22 mouse cellular contexts compared by ENCODE assay signal in genomic region chr11:52523191-52523590, GRCm38 (mm10).
DNase-seq lines count a peak whose midpoint lies in the region; ATAC-seq and TF ChIP-seq lines count a peak whose summit lies in the region.
"Had no signal": no experiment of that assay in that cellular context is flagged by ENCODE, and none has a peak within 500 bp of the region (broad histone marks: within the 10 kb centered on the region; RNA-seq: fewer than 3 reads in every experiment).

No protein-coding gene starts in this region.

- H3K27ac ChIP-seq in forebrain, postnatal 0 days (ENCODE audit: low read depth, low read length): 0 out of 2 replicates have a peak overlapping the region, but pooled peaks have one; percentile 29
- H3K27ac ChIP-seq in forebrain, embryonic 13.5 days: no peak overlapping the region
- H3K27ac ChIP-seq in left cerebral cortex, adult 2 months: peak overlapping the region; percentile 37; the same call in 1 of the 2 replicates
- H3K27ac ChIP-seq: embryonic facial prominence, embryonic 12.5 days; embryonic facial prominence, embryonic 15.5 days; heart, embryonic 13.5 days; hindbrain, embryonic 12.5 days; hindbrain, embryonic 15.5 days had no signal

- no peak overlapping the region for H3K4me2 ChIP-seq in forebrain, postnatal 0 days (ENCODE audit: low read depth)
- H3K4me2 ChIP-seq in forebrain, embryonic 13.5 days: no peak overlapping the region
- H3K4me2 ChIP-seq: embryonic facial prominence, embryonic 12.5 days; embryonic facial prominence, embryonic 15.5 days; heart, embryonic 13.5 days; hindbrain, embryonic 12.5 days; hindbrain, embryonic 15.5 days had no signal

- no peak overlapping the region for H3K9ac ChIP-seq in forebrain, postnatal 0 days
- H3K9ac ChIP-seq in forebrain, embryonic 13.5 days: no peak overlapping the region
- H3K9ac ChIP-seq: embryonic facial prominence, embryonic 12.5 days; embryonic facial prominence, embryonic 15.5 days; heart, embryonic 13.5 days; hindbrain, embryonic 12.5 days; hindbrain, embryonic 15.5 days had no signal

- DNase-seq in forebrain, postnatal 0 days: no peak
- DNase-seq in left cerebral cortex, adult 2 months (ENCODE audit: extremely low spot score in 1 of 2, low spot score in 2 of 2): no peak
- DNase-seq in left cerebral cortex, adult 8-10 months (ENCODE audit: low spot score in 2 of 2): no peak
- DNase-seq in 416B (ENCODE audit: low read depth): peak; percentile 40
- DNase-seq in right cerebral cortex, adult 18-20 months: no peak
- DNase-seq: adrenal gland, adult 8-10 months; adrenal gland, postnatal 25 days; cerebellum, adult 11-12 months; cerebellum, adult 8-10 months; cerebellum, postnatal 36 days; gastrocnemius, postnatal 25 days; heart, adult 18-20 months; heart, postnatal 14 days had no signal

- no peak for ATAC-seq in forebrain, postnatal 0 days
- no peak for ATAC-seq in forebrain, embryonic 13.5 days
- ATAC-seq in common myeloid progenitor, adult 5-6 weeks (replicated peaks; ENCODE audit: low read depth, poor library complexity, severe bottlenecking): peak; percentile 69
- ATAC-seq: activated CD4-positive, CD25-positive, alpha-beta regulatory T cell, adult 4 months; CD4-positive, CD25-positive, alpha-beta regulatory T cell, adult 4 months had no signal

- intact Hi-C loops in left cerebral cortex, adult 2 months (cut with DNase I): loop anchor here (2.0 kb wide), 2 partner anchors 126 to 242 kb away; partner anchors contain the start of gene Fstl4

- no peaks in the 10 kb centered on the region for H3K36me3 ChIP-seq in forebrain, postnatal 0 days (ENCODE audit: insufficient read depth)
- H3K36me3 ChIP-seq in forebrain, embryonic 13.5 days (ENCODE audit: poor library complexity, severe bottlenecking): no peaks in the 10 kb centered on the region
- H3K36me3 ChIP-seq: embryonic facial prominence, embryonic 12.5 days; embryonic facial prominence, embryonic 15.5 days; heart, embryonic 13.5 days; hindbrain, embryonic 12.5 days; hindbrain, embryonic 15.5 days had no signal

- H3K4me1 ChIP-seq in forebrain, postnatal 0 days (ENCODE audit: insufficient read depth): peaks cover 3% of the 10 kb centered on the region; the same call in 1 of the 2 replicates
- peaks cover 15% of the 10 kb centered on the region; the same call in 1 of the 2 replicates for H3K4me1 ChIP-seq in forebrain, embryonic 13.5 days
- H3K4me1 ChIP-seq: embryonic facial prominence, embryonic 12.5 days; embryonic facial prominence, embryonic 15.5 days; hindbrain, embryonic 15.5 days had no signal

- H3K27me3 ChIP-seq in forebrain, postnatal 0 days (ENCODE audit: insufficient read depth, low read length): no peaks in the 10 kb centered on the region
- no peaks in the 10 kb centered on the region for H3K27me3 ChIP-seq in forebrain, embryonic 13.5 days
- H3K27me3 ChIP-seq: embryonic facial prominence, embryonic 12.5 days; embryonic facial prominence, embryonic 15.5 days; heart, embryonic 13.5 days; hindbrain, embryonic 12.5 days; hindbrain, embryonic 15.5 days had no signal

- 83% methylated on average over 4 of the region's 4 CpGs for WGBS in forebrain, postnatal 0 days
- 82% methylated on average over 4 of the region's 4 CpGs for WGBS in forebrain, embryonic 13.5 days

- no peak for TF ChIP-seq CTCF in forebrain, postnatal 0 days (IDR thresholded peaks at IDR 0.05; ENCODE audit: low read depth)
- TF ChIP-seq CTCF in left cerebral cortex, adult 2 months (IDR thresholded peaks at IDR 0.05): no peak

- H3K9me3 ChIP-seq in forebrain, postnatal 0 days (ENCODE audit: low read length): no peaks in the 10 kb centered on the region
- H3K9me3 ChIP-seq in forebrain, embryonic 13.5 days (replicated peaks): no peaks in the 10 kb centered on the region
- H3K9me3 ChIP-seq: embryonic facial prominence, embryonic 12.5 days; embryonic facial prominence, embryonic 15.5 days; heart, embryonic 13.5 days; hindbrain, embryonic 12.5 days; hindbrain, embryonic 15.5 days had no signal

- H3K4me3 ChIP-seq in forebrain, postnatal 0 days (ENCODE audit: low read depth, low read length): no peak overlapping the region
- H3K4me3 ChIP-seq in forebrain, embryonic 13.5 days: no peak overlapping the region
- no peak overlapping the region for H3K4me3 ChIP-seq in left cerebral cortex, adult 2 months
- H3K4me3 ChIP-seq: embryonic facial prominence, embryonic 12.5 days; embryonic facial prominence, embryonic 15.5 days; heart, embryonic 13.5 days; hindbrain, embryonic 12.5 days; hindbrain, embryonic 15.5 days had no signal
